Mouse (Mus musculus) natural killer cell, adult 2 months (primary cell): ENCODE measurements around the gene Hs1bp3.

ENCODE experiments used
- DNase-seq, 2 experiments: peaks; one replicate each; pipeline ENCODE4 v3.0.0; 2022; ENCODE audit warnings: low spot score in 2 of 2

Gene Hs1bp3

GRCm38 (mm10) chr12:8362400-8362799 is 49.2 kb downstream of the Hs1bp3 start:
- DNase-seq = no peak

GRCm38 (mm10) chr12:8364321-8364838 is 51.1 kb downstream of the Hs1bp3 start:
- DNase-seq = no peak

GRCm38 (mm10) chr12:8365336-8365735 is 52.1 kb downstream of the Hs1bp3 start:
- DNase-seq = no peak

GRCm38 (mm10) chr12:8365905-8366576 is 52.8 kb downstream of the Hs1bp3 start:
- no peak for DNase-seq

- DNase-seq = no peak
Measured at GRCm38 (mm10) chr12:8366688-8367087, 53.5 kb downstream of the Hs1bp3 start.

- no peak for DNase-seq
Measured at GRCm38 (mm10) chr12:8371746-8372510, 58.7 kb downstream of the Hs1bp3 start.

- DNase-seq = no peak
Measured at GRCm38 (mm10) chr12:8372511-8373180, 59.4 kb downstream of the Hs1bp3 start.

- no peak for DNase-seq
Measured at GRCm38 (mm10) chr12:8373741-8374140, 60.5 kb downstream of the Hs1bp3 start.

- DNase-seq = no peak
Measured at GRCm38 (mm10) chr12:8377169-8377568, 63.9 kb downstream of the Hs1bp3 start.

- no peak for DNase-seq
Measured at GRCm38 (mm10) chr12:8377955-8378620, 64.9 kb downstream of the Hs1bp3 start.

- DNase-seq = no peak
Measured at GRCm38 (mm10) chr12:8379795-8380521, 66.7 kb downstream of the Hs1bp3 start.

GRCm38 (mm10) chr12:8380944-8381343 is 67.7 kb downstream of the Hs1bp3 start:
- DNase-seq = no peak

GRCm38 (mm10) chr12:8381940-8382339 is 68.7 kb downstream of the Hs1bp3 start:
- DNase-seq = no peak

GRCm38 (mm10) chr12:8383822-8384221 is 70.6 kb downstream of the Hs1bp3 start:
- DNase-seq = no peak

- no peak for DNase-seq
Measured at GRCm38 (mm10) chr12:8386451-8387011, 73.3 kb downstream of the Hs1bp3 start.

GRCm38 (mm10) chr12:8387281-8387680 is 74.0 kb downstream of the Hs1bp3 start:
- no peak for DNase-seq

- DNase-seq = no peak
Measured at GRCm38 (mm10) chr12:8388529-8389414, 75.5 kb downstream of the Hs1bp3 start.

GRCm38 (mm10) chr12:8393226-8393625 is 80.0 kb downstream of the Hs1bp3 start:
- DNase-seq = no peak
